Mouse (Mus musculus) v-Abl transformed pro-B cells (cell line): ENCODE measurements around the gene Rnaseh2c.

Experiments
- in situ Hi-C, 2 experiments: fragments of 400-800 bp; cut with MboI; formaldehyde crosslinking; loops; one replicate each; pipeline ENCODE4 v1.15.1; 2025; ENCODE audit not compliant: unreplicated experiment in 2 of 2

Gene Rnaseh2c

DNA sequence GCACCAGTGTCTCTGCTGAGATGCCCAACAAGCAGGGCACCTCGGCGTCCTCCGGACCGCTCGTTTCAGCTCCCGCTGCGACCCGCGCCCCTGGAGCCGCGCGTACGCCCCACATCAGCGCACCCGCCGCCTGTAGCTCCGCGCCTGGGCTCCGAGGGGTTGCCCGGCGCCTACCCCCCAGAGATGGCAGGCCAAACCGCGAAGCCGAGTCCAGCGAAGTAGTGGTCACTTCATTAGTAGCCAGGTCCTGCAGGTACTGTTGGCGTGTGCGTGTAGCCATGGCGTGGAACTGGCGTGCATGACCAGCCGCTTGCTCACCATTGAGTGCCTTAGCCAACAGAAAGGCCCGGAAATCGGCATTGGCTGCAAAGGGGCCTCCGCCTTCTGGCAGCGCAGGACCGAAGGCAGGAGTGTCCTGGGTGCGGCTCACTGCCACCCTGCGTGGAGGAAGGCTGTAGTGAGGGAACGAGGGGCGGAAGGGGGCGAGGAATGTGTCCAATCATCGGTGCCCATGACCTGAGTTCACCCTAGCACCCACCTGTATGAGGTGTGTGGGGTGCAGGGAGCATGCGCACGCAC, 53.1 kb downstream of the Rnaseh2c start:
- in situ Hi-C loops = no loop called here
